Mouse (Mus musculus): ENCODE data around the gene Tjap1. TPM values are rescaled to one million over a fixed set of nuclear protein-coding genes. Genes with fewer than 3 reads are reported as not detected.

Tjap1 gene
- polyA plus RNA-seq, 1 experiment from 2014 or later: 53.1 TPM

DNA sequence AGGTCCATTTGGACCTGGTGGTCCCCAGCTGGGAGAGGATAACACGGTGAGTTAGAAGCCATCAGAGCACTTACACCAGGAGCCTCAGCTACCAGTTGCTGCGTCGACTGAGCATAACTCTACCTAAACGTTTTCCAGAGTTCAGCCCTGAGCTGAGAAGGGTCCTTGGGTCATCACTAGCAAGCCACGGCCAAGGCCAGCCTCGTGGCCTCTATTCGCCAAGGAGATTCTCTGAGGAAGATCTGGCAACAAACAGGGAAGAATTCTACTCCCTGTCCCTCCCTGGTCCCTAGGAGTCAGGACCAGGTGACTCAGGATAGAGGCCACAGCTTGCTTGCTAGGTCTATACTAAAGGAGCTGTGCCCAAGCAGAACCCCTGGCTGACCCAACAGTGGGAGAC is 15.3 kb downstream of the Tjap1 start:
- no peak for DNase-seq (ENCODE audit: low spot score)
- Histone ChIP-seq H3K36me3 (ENCODE audit: control insufficient read depth, insufficient read depth, low read length) (peaks cover 28% of the 10 kb centered on the region), H3K9me3 (ENCODE audit: control insufficient read depth, low read length) (no peaks in the 10 kb centered on the region), H3K4me2 (ENCODE audit: low read depth, severe bottlenecking) (no peak overlapping the region), H3K9ac (ENCODE audit: low read length) (no peak overlapping the region), H3K27ac (replicated peaks; ENCODE audit: low read depth, low read length) (no peak overlapping the region), H3K4me1 (ENCODE audit: control insufficient read depth, insufficient read depth, low read length) (0 out of 2 replicates have a peak, but pooled peaks cover 3% of the 10 kb centered on the region), H3K4me3 (ENCODE audit: low read depth, low read length) (no peak overlapping the region), H3K27me3 (ENCODE audit: control insufficient read depth, insufficient read depth, low read length) (no peaks in the 10 kb centered on the region)
- ATAC-seq (ENCODE audit: insufficient number of reproducible peaks, low FRiP score, low TSS enrichment, low read depth): no peak
- WGBS: 82% methylated on average over 7 of the region's 7 CpGs

DNA sequence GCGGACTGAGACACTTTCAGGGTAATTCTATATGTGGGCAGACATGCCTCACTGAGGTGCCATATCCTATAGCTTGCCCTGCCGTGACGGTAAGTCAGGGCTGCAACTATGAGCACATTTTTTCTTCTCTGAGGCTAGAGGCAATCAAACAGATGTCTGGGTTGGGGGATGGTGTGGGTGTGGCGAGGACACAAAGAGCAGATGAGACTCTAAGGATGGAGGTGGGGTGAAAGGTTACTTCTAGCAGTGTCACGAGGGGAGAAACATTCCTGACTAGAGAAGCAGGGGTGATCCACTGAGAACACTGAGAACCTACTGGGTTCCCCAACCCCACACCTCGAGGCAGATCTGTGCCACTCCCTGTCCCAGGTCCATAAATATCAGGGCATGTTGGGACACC is 15.8 kb downstream of the Tjap1 start:
- Histone ChIP-seq H3K36me3 (ENCODE audit: control insufficient read depth, insufficient read depth, low read length) (peaks cover 28% of the 10 kb centered on the region), H3K27ac (replicated peaks; ENCODE audit: low read depth, low read length) (no peak overlapping the region), H3K27me3 (ENCODE audit: control insufficient read depth, insufficient read depth, low read length) (no peaks in the 10 kb centered on the region), H3K9ac (ENCODE audit: low read length) (no peak overlapping the region), H3K4me3 (ENCODE audit: low read depth, low read length) (no peak overlapping the region), H3K4me2 (ENCODE audit: low read depth, severe bottlenecking) (no peak overlapping the region), H3K9me3 (ENCODE audit: control insufficient read depth, low read length) (no peaks in the 10 kb centered on the region), H3K4me1 (ENCODE audit: control insufficient read depth, insufficient read depth, low read length) (0 out of 2 replicates have a peak, but pooled peaks cover 3% of the 10 kb centered on the region)
- WGBS: 55% methylated on average over 6 of the region's 6 CpGs
- DNase-seq (ENCODE audit: low spot score) (no peak), ATAC-seq (ENCODE audit: insufficient number of reproducible peaks, low FRiP score, low TSS enrichment, low read depth) (no peak)

DNA sequence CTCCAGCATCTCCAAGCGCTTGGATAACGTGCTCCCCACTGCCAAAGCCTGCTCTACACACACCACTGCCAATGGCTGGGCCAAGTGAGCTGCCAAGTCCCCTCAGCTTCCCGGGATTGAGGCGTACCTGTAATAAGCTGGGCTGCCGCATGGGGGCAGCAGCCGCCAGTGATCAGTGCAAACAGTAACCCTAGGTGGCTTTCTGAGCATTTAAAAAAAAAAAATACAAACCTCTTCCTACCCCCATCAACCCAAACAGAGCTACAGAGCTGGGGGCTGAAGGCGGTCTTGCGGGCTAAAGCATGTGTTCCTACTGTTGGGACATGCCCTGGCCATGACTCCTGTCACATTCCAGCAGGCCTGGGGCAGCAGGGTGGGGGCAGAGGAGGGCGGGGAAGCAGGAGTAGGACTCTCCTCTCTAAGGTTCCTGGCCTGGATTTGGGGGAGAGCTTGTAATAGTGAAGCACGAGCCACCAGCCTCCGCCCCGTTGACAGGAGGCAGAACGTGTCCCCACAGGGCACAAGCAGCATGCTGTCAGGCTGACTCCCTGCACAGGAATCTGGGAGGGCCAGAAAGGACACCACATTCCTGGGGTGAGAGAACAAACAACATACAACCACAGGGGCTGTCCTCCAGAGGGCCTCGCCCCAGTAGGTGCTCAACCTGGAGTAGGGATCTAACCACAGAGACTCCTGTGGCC is 16.8 kb downstream of the Tjap1 start:
- no peak overlapping the region for H3K27ac ChIP-seq (replicated peaks; ENCODE audit: low read depth, low read length)
- ATAC-seq (ENCODE audit: insufficient number of reproducible peaks, low FRiP score, low TSS enrichment, low read depth): no peak
- peak; percentile 90 for DNase-seq (ENCODE audit: low spot score)

GRCm38 (mm10) chr17:46265502-46265901 is 17.3 kb downstream of the Tjap1 start:
- Histone ChIP-seq H3K9me3 (ENCODE audit: control insufficient read depth, low read length) (no peaks in the 10 kb centered on the region), H3K36me3 (ENCODE audit: control insufficient read depth, insufficient read depth, low read length) (peaks cover 20% of the 10 kb centered on the region), H3K4me2 (ENCODE audit: low read depth, severe bottlenecking) (no peak overlapping the region), H3K9ac (ENCODE audit: low read length) (no peak overlapping the region), H3K27ac (replicated peaks; ENCODE audit: low read depth, low read length) (no peak overlapping the region), H3K27me3 (ENCODE audit: control insufficient read depth, insufficient read depth, low read length) (no peaks in the 10 kb centered on the region), H3K4me1 (ENCODE audit: control insufficient read depth, insufficient read depth, low read length) (0 out of 2 replicates have a peak, but pooled peaks cover 3% of the 10 kb centered on the region), H3K4me3 (ENCODE audit: low read depth, low read length) (no peak overlapping the region)
- WGBS: 75% methylated on average over 12 of the region's 12 CpGs
- DNase-seq (ENCODE audit: low spot score) (no peak), ATAC-seq (ENCODE audit: insufficient number of reproducible peaks, low FRiP score, low TSS enrichment, low read depth) (no peak)

More for the DNA sequence above, 16.8 kb downstream of the Tjap1 start:
- Histone ChIP-seq H3K9ac (ENCODE audit: low read length) (no peak overlapping the region), H3K27me3 (ENCODE audit: control insufficient read depth, insufficient read depth, low read length) (no peaks in the 10 kb centered on the region), H3K4me3 (ENCODE audit: low read depth, low read length) (no peak overlapping the region), H3K4me1 (ENCODE audit: control insufficient read depth, insufficient read depth, low read length) (0 out of 2 replicates have a peak, but pooled peaks cover 3% of the 10 kb centered on the region), H3K9me3 (ENCODE audit: control insufficient read depth, low read length) (no peaks in the 10 kb centered on the region), H3K36me3 (ENCODE audit: control insufficient read depth, insufficient read depth, low read length) (peaks cover 26% of the 10 kb centered on the region), H3K4me2 (ENCODE audit: low read depth, severe bottlenecking) (no peak overlapping the region)
- 26% methylated on average over 14 of the region's 14 CpGs for WGBS

DNA sequence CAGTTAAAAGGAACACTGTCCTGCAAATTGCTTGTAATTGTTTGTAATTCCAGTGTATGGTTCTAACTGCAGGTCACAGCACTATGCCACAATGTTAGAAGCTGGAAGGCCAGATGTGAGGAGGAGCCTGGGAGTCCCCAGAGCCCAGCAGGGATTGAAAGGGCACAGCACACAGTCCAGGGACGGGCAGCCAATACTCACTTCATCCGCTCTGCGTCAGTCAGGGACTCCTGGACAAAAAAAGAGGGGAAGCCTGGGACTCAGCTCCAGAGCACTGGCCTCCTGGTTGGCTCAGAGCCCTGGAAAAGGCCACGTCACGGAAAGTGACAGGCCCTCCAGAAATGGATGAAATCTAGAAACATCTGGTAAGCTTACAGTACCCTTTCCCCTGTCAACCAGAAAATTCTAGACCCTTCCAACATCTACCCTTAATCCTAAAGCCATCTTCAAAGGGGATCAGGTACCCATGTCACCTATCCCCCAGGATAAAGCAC is 20.6 kb downstream of the Tjap1 start:
- H3K27me3 ChIP-seq (ENCODE audit: control insufficient read depth, insufficient read depth, low read length): no peaks in the 10 kb centered on the region
- 89% methylated on average over 5 of the region's 5 CpGs for WGBS
- H3K4me1 ChIP-seq (ENCODE audit: control insufficient read depth, insufficient read depth, low read length): 0 out of 2 replicates have a peak, but pooled peaks cover 3% of the 10 kb centered on the region
- H3K4me2 ChIP-seq (ENCODE audit: low read depth, severe bottlenecking): no peak overlapping the region
- no peak overlapping the region for H3K27ac ChIP-seq (replicated peaks; ENCODE audit: low read depth, low read length)
- H3K9me3 ChIP-seq (ENCODE audit: control insufficient read depth, low read length): no peaks in the 10 kb centered on the region
- no peak for DNase-seq (ENCODE audit: low spot score)
- H3K4me3 ChIP-seq (ENCODE audit: low read depth, low read length): no peak overlapping the region
- H3K9ac ChIP-seq (ENCODE audit: low read length): no peak overlapping the region
- H3K36me3 ChIP-seq (ENCODE audit: control insufficient read depth, insufficient read depth, low read length): peaks cover 31% of the 10 kb centered on the region
- no peak for ATAC-seq (ENCODE audit: insufficient number of reproducible peaks, low FRiP score, low TSS enrichment, low read depth)

GRCm38 (mm10) chr17:46259675-46260074 is 23.2 kb downstream of the Tjap1 start:
- no peak overlapping the region for H3K4me2 ChIP-seq (ENCODE audit: low read depth, severe bottlenecking)
- no peak overlapping the region for H3K4me3 ChIP-seq (ENCODE audit: low read depth, low read length)
- ATAC-seq (ENCODE audit: insufficient number of reproducible peaks, low FRiP score, low TSS enrichment, low read depth) (no peak), DNase-seq (ENCODE audit: low spot score) (no peak)
- H3K36me3 ChIP-seq (ENCODE audit: control insufficient read depth, insufficient read depth, low read length): peaks cover 30% of the 10 kb centered on the region
- no peak overlapping the region for H3K9ac ChIP-seq (ENCODE audit: low read length)
- H3K27ac ChIP-seq (replicated peaks; ENCODE audit: low read depth, low read length): no peak overlapping the region
- H3K4me1 ChIP-seq (ENCODE audit: control insufficient read depth, insufficient read depth, low read length): no peaks in the 10 kb centered on the region
- H3K9me3 ChIP-seq (ENCODE audit: control insufficient read depth, low read length): 0 out of 2 replicates have a peak, but pooled peaks cover 4% of the 10 kb centered on the region
- H3K27me3 ChIP-seq (ENCODE audit: control insufficient read depth, insufficient read depth, low read length): peaks cover 7% of the 10 kb centered on the region
- WGBS: 93% methylated on average over 17 of the region's 17 CpGs

GRCm38 (mm10) chr17:46258279-46259053 is 24.4 kb downstream of the Tjap1 start:
- no peak overlapping the region for H3K27ac ChIP-seq (replicated peaks; ENCODE audit: low read depth, low read length)
- no peak overlapping the region for H3K4me2 ChIP-seq (ENCODE audit: low read depth, severe bottlenecking)
- peaks cover 23% of the 10 kb centered on the region for H3K36me3 ChIP-seq (ENCODE audit: control insufficient read depth, insufficient read depth, low read length)
- ATAC-seq (ENCODE audit: insufficient number of reproducible peaks, low FRiP score, low TSS enrichment, low read depth) (no peak), DNase-seq (ENCODE audit: low spot score) (no peak)
- H3K9me3 ChIP-seq (ENCODE audit: control insufficient read depth, low read length): 0 out of 2 replicates have a peak, but pooled peaks cover 4% of the 10 kb centered on the region
- 89% methylated on average over 30 of the region's 30 CpGs for WGBS
- peaks cover 4% of the 10 kb centered on the region; the same call in 1 of the 2 replicates for H3K4me1 ChIP-seq (ENCODE audit: control insufficient read depth, insufficient read depth, low read length)
- H3K4me3 ChIP-seq (ENCODE audit: low read depth, low read length): no peak overlapping the region
- no peak overlapping the region for H3K9ac ChIP-seq (ENCODE audit: low read length)
- H3K27me3 ChIP-seq (ENCODE audit: control insufficient read depth, insufficient read depth, low read length): peaks cover 14% of the 10 kb centered on the region

GRCm38 (mm10) chr17:46255147-46255546 is 27.7 kb downstream of the Tjap1 start:
- Histone ChIP-seq H3K27me3 (ENCODE audit: control insufficient read depth, insufficient read depth, low read length) (peaks cover 14% of the 10 kb centered on the region), H3K4me3 (ENCODE audit: low read depth, low read length) (no peak overlapping the region), H3K9me3 (ENCODE audit: control insufficient read depth, low read length) (0 out of 2 replicates have a peak, but pooled peaks cover 4% of the 10 kb centered on the region), H3K4me1 (ENCODE audit: control insufficient read depth, insufficient read depth, low read length) (peaks cover 4% of the 10 kb centered on the region; the same call in 1 of the 2 replicates), H3K9ac (ENCODE audit: low read length) (no peak overlapping the region), H3K4me2 (ENCODE audit: low read depth, severe bottlenecking) (no peak overlapping the region), H3K27ac (replicated peaks; ENCODE audit: low read depth, low read length) (no peak overlapping the region), H3K36me3 (ENCODE audit: control insufficient read depth, insufficient read depth, low read length) (peaks cover 29% of the 10 kb centered on the region)
- WGBS: 29% methylated on average over 6 of the region's 6 CpGs
- no peak for ATAC-seq (ENCODE audit: insufficient number of reproducible peaks, low FRiP score, low TSS enrichment, low read depth)
- no peak for DNase-seq (ENCODE audit: low spot score)
